Comparison of ENCODE assay signal across 9 mouse cellular contexts in genomic region chr8:122190349-122191053, GRCm38 (mm10).
A peak's percentile ranks its signal among the peaks of the same experiment; 100 is the strongest.
DNase-seq lines count a peak whose midpoint lies in the region; ATAC-seq lines count a peak whose summit lies in the region.
"Had no signal": no experiment of that assay in that cellular context is flagged by ENCODE, and none has a peak within 500 bp of the region (broad histone marks: within the 10 kb centered on the region; RNA-seq: fewer than 3 reads in every experiment).

No protein-coding gene starts in this region.

- no peaks in the 10 kb centered on the region for H3K9me3 ChIP-seq in forebrain, embryonic 13.5 days (replicated peaks)
- no peaks in the 10 kb centered on the region for H3K9me3 ChIP-seq in forebrain, embryonic 11.5 days (ENCODE audit: control insufficient read depth, low read length)
- no peaks in the 10 kb centered on the region for H3K9me3 ChIP-seq in liver, embryonic 11.5 days (ENCODE audit: control insufficient read depth, low read length)
- no peaks in the 10 kb centered on the region for H3K9me3 ChIP-seq in intestine, embryonic 15.5 days
- H3K9me3 ChIP-seq: megakaryocyte, embryonic 14.5 days had no signal

- H3K4me1 ChIP-seq in forebrain, embryonic 13.5 days: peaks cover 22% of the 10 kb centered on the region
- 0 out of 2 replicates have a peak, but pooled peaks cover 2% of the 10 kb centered on the region for H3K4me1 ChIP-seq in forebrain, embryonic 11.5 days (replicated peaks; ENCODE audit: control insufficient read depth, insufficient read depth, low read length)
- H3K4me1 ChIP-seq in liver, embryonic 11.5 days (replicated peaks; ENCODE audit: control insufficient read depth, insufficient read depth, low read length): peaks cover 11% of the 10 kb centered on the region
- H3K4me1 ChIP-seq in intestine, embryonic 15.5 days (replicated peaks): peaks cover 23% of the 10 kb centered on the region

- 42% methylated on average over 16 of the region's 16 CpGs for WGBS in forebrain, embryonic 13.5 days
- 74% methylated on average over 16 of the region's 16 CpGs for WGBS in forebrain, embryonic 11.5 days
- WGBS in liver, embryonic 11.5 days: 51% methylated on average over 16 of the region's 16 CpGs
- 45% methylated on average over 16 of the region's 16 CpGs for WGBS in intestine, embryonic 15.5 days

- peak overlapping the region; percentile 15; the same call in 1 of the 2 replicates for H3K4me2 ChIP-seq in forebrain, embryonic 13.5 days
- H3K4me2 ChIP-seq in forebrain, embryonic 11.5 days (ENCODE audit: low read depth, low read length, severe bottlenecking): no peak overlapping the region
- H3K4me2 ChIP-seq in liver, embryonic 11.5 days: no peak overlapping the region
- no peak overlapping the region for H3K4me2 ChIP-seq in intestine, embryonic 15.5 days (replicated peaks)

- peak; percentile 84 for ATAC-seq in forebrain, embryonic 13.5 days
- ATAC-seq in forebrain, embryonic 11.5 days (replicated peaks; ENCODE audit: low FRiP score): no peak
- ATAC-seq in liver, embryonic 11.5 days (replicated peaks; ENCODE audit: low FRiP score): no peak
- ATAC-seq in intestine, embryonic 15.5 days: no peak

- H3K36me3 ChIP-seq in forebrain, embryonic 13.5 days (ENCODE audit: poor library complexity, severe bottlenecking): no peaks in the 10 kb centered on the region
- no peaks in the 10 kb centered on the region for H3K36me3 ChIP-seq in forebrain, embryonic 11.5 days (ENCODE audit: control insufficient read depth, insufficient read depth, low read length)
- H3K36me3 ChIP-seq in liver, embryonic 11.5 days (ENCODE audit: control insufficient read depth, insufficient read depth, low read length): no peaks in the 10 kb centered on the region
- no peaks in the 10 kb centered on the region for H3K36me3 ChIP-seq in intestine, embryonic 15.5 days

- peak overlapping the region; percentile 73 for H3K27ac ChIP-seq in forebrain, embryonic 13.5 days
- no peak overlapping the region for H3K27ac ChIP-seq in forebrain, embryonic 11.5 days (ENCODE audit: low read depth, low read length)
- no peak overlapping the region for H3K27ac ChIP-seq in liver, embryonic 11.5 days (ENCODE audit: low read depth, low read length)
- H3K27ac ChIP-seq in intestine, embryonic 15.5 days: no peak overlapping the region

- intact Hi-C loops in left cerebral cortex, postnatal 4 days (cut with DNase I): no loop called here

- no peak for DNase-seq in forebrain, embryonic 11.5 days (ENCODE audit: low spot score)
- peak; percentile 97 for DNase-seq in MN1 (ENCODE audit: low spot score)
- peak; percentile 41 for DNase-seq in heart, adult 8-10 months (ENCODE audit: low spot score)
- peak; percentile 60 for DNase-seq in left cerebral cortex, postnatal 4 days
- peak; percentile 33 for DNase-seq in telencephalon, adult 2 months (ENCODE audit: low read depth, low spot score)
- DNase-seq in liver, embryonic 11.5 days (ENCODE audit: low spot score): no peak

- H3K9ac ChIP-seq in forebrain, embryonic 13.5 days: 0 out of 2 replicates have a peak overlapping the region, but pooled peaks have one; percentile 30
- no peak overlapping the region for H3K9ac ChIP-seq in forebrain, embryonic 11.5 days (ENCODE audit: low read length)
- H3K9ac ChIP-seq in liver, embryonic 11.5 days (ENCODE audit: low read depth, low read length): no peak overlapping the region
- H3K9ac ChIP-seq in intestine, embryonic 15.5 days: no peak overlapping the region

- H3K4me3 ChIP-seq in forebrain, embryonic 13.5 days: no peak overlapping the region
- no peak overlapping the region for H3K4me3 ChIP-seq in forebrain, embryonic 11.5 days (ENCODE audit: low read depth, low read length)
- no peak overlapping the region for H3K4me3 ChIP-seq in liver, embryonic 11.5 days (ENCODE audit: low read depth, low read length)
- H3K4me3 ChIP-seq in intestine, embryonic 15.5 days (replicated peaks): no peak overlapping the region
- H3K4me3 ChIP-seq: megakaryocyte, embryonic 14.5 days had no signal

- no peaks in the 10 kb centered on the region for H3K27me3 ChIP-seq in forebrain, embryonic 13.5 days
- no peaks in the 10 kb centered on the region for H3K27me3 ChIP-seq in forebrain, embryonic 11.5 days (ENCODE audit: control insufficient read depth, insufficient read depth, low read length)
- 0 out of 2 replicates have a peak, but pooled peaks cover 3% of the 10 kb centered on the region for H3K27me3 ChIP-seq in liver, embryonic 11.5 days (replicated peaks; ENCODE audit: control insufficient read depth, insufficient read depth, low read length)
- H3K27me3 ChIP-seq in intestine, embryonic 15.5 days (replicated peaks): no peaks in the 10 kb centered on the region

Comparison
In these comparisons a context has a peak if more than half of its experiments do, and no peak if none do; other contexts are left out.
1. DNase-seq: peak in MN1 (single experiment), heart, adult 8-10 months (single experiment), left cerebral cortex, postnatal 4 days (single experiment) and telencephalon, adult 2 months (single experiment); none in forebrain, embryonic 11.5 days (single experiment) and liver, embryonic 11.5 days (single experiment).